Mouse (Mus musculus) spleen, postnatal 36 days (tissue): ENCODE measurements around the gene Themis2.
"Not testable (repeated sequence)": the region's sequence is repeated elsewhere in the genome, so short reads cannot be mapped to it uniquely, and the experiment has no call there.

Experiments
- DNase-seq, 2 experiments: peaks; one replicate each; pipeline ENCODE4 v3.0.0; 2022; ENCODE audit warnings: low spot score in 2 of 2, mixed read lengths in 1 of 2

Gene Themis2

GRCm38 (mm10) chr4:132752992-132753391 is 43.2 kb downstream of the Themis2 start:
- DNase-seq, result no peak

- DNase-seq, result no peak
Measured at GRCm38 (mm10) chr4:132749258-132749982, 46.8 kb downstream of the Themis2 start.

GRCm38 (mm10) chr4:132748778-132749177 is 47.4 kb downstream of the Themis2 start:
- no peak for DNase-seq

- peak; percentile 73 for DNase-seq
Measured at GRCm38 (mm10) chr4:132747664-132748259, 48.4 kb downstream of the Themis2 start.

GRCm38 (mm10) chr4:132746911-132747517 is 49.2 kb downstream of the Themis2 start:
- no peak for DNase-seq

GRCm38 (mm10) chr4:132743992-132744911 is 51.9 kb downstream of the Themis2 start:
- no peak for DNase-seq

GRCm38 (mm10) chr4:132741491-132741890 is 54.7 kb downstream of the Themis2 start:
- DNase-seq, result no peak

- not testable (repeated sequence) for DNase-seq
Measured at GRCm38 (mm10) chr4:132737154-132737553, 59.0 kb downstream of the Themis2 start.

- DNase-seq, result no peak
Measured at GRCm38 (mm10) chr4:132735894-132736293, 60.3 kb downstream of the Themis2 start.

GRCm38 (mm10) chr4:132735389-132735788 is 60.8 kb downstream of the Themis2 start:
- no peak for DNase-seq

- no peak for DNase-seq
Measured at GRCm38 (mm10) chr4:132734766-132735165, 61.4 kb downstream of the Themis2 start.

GRCm38 (mm10) chr4:132733071-132733770 is 63.0 kb downstream of the Themis2 start:
- DNase-seq, result no peak

GRCm38 (mm10) chr4:132732148-132732684 is 64.0 kb downstream of the Themis2 start, which contains the start of gene Xkr8:
Gene Xkr8, minus strand, starts transcription at chr4:132732546.
- DNase-seq, result peak; percentile 92 to 93
